Mouse (Mus musculus) testis, adult 2 months (tissue): ENCODE measurements around the gene Cbr4.

ENCODE experiments used
- CTCF ChIP-seq: fragments of 200-500 bp; IDR thresholded peaks from 2 replicates; pipeline ENCODE4 v1.5.1; 2012; ENCODE audit warnings: low read depth, mild to moderate bottlenecking, inconsistent platforms, low read length, moderate library complexity; ENCODE audit not compliant: control insufficient read depth, insufficient read depth, insufficient replicate concordance
- POLR2A ChIP-seq: fragments of 200-500 bp; IDR thresholded peaks from 2 replicates; pipeline ENCODE4 v1.6.1; 2012; ENCODE audit warnings: low read depth, mild to moderate bottlenecking, inconsistent platforms, low read length, moderate library complexity; ENCODE audit not compliant: control insufficient read depth

DNA sequence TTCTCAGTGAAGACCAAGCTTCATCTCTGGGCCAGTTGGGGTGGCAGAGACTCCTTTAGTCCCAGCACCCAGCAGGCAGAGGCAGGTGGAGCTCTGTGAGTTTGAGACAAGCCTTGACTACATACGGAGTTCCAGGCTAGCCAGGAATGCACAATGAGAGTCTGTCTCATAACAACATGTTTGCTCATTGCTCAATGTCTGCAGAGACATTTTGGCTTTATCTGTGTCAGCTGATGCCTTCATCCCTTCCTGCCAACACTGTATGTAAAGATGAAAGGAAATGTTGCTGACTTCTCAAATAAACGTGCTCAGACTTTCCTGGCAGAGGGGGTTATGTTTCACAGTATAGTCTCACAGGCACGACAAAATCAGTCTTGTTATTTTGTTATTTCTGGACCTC lies 13.4 kb downstream of the Cbr4 start:
- TF ChIP-seq POLR2A, result no peak
- no peak for TF ChIP-seq CTCF
